Comparison of ENCODE assay signal across 9 mouse cellular contexts in the genomic region with DNA sequence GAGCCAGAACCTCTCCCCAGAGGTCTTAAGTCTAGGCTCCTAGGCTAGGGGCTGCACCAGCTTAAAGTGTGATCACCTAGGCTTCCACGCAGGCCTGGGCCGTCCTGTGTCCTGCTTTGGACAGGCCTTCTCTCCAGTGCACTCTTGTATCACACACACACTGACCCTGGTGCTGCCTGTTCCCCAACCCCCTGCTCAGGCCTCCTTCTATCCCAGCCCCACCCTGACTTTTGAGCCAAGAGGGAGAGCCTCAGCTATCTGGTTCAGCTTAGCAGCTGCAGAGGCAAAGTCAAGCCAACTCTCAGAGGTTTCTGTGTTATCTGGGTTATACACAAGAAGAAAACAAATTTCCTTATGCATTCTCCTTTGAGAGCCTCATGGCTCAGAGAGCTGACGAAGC. TPM values are rescaled to one million over a fixed set of nuclear protein-coding genes. Genes with fewer than 3 reads are reported as not detected.
DNase-seq lines count a peak whose midpoint lies in the region; ATAC-seq and TF ChIP-seq lines count a peak whose summit lies in the region.
"Had no signal": no experiment of that assay in that cellular context is flagged by ENCODE, and none has a peak within 500 bp of the region (broad histone marks: within the 10 kb centered on the region; RNA-seq: fewer than 3 reads in every experiment).

No protein-coding gene starts in this region.

- no peak for ATAC-seq in kidney, embryonic 14.5 days (ENCODE audit: low FRiP score, low TSS enrichment)
- peak; percentile 15; the same call in 1 of the 2 replicates for ATAC-seq in liver, embryonic 14.5 days (ENCODE audit: insufficient read depth)

- no peak overlapping the region for H3K9ac ChIP-seq in kidney, embryonic 14.5 days (ENCODE audit: low read depth, low read length)
- no peak overlapping the region for H3K9ac ChIP-seq in liver, embryonic 14.5 days (replicated peaks)
- H3K9ac ChIP-seq: midbrain, embryonic 12.5 days had no signal

- no peak for TF ChIP-seq CTCF in kidney, adult 2 months (conservative IDR thresholded peaks at IDR 0.05; ENCODE audit: insufficient read depth, insufficient read length, low read depth, low read length)
- no peak for TF ChIP-seq CTCF in liver, embryonic 14.5 days (IDR thresholded peaks at IDR 0.05; ENCODE audit: low read depth)
- no peak for TF ChIP-seq CTCF in layer of hippocampus, adult 2 months (conservative IDR thresholded peaks at IDR 0.05)

- peak; percentile 49 for DNase-seq in kidney, adult 2 months
- DNase-seq in embryonic facial prominence, embryonic 10.5 days (ENCODE audit: low spot score) = no peak
- DNase-seq in heart, embryonic 10.5 days (ENCODE audit: low spot score) = no peak
- DNase-seq in liver, embryonic 14.5 days (ENCODE audit: low read depth in 3 of 3, low spot score in 3 of 3) = no peak
- no peak for DNase-seq in left cerebral cortex, postnatal 25 days (ENCODE audit: low spot score in 2 of 2)
- DNase-seq in layer of hippocampus, adult 2 months (ENCODE audit: low spot score in 2 of 2) = no peak
- no peak for DNase-seq in cerebellum, adult 11 months

- H3K9me3 ChIP-seq in kidney, embryonic 14.5 days (ENCODE audit: control insufficient read depth, low read length) = no peaks in the 10 kb centered on the region
- H3K9me3 ChIP-seq in embryonic facial prominence, embryonic 10.5 days = no peaks in the 10 kb centered on the region
- H3K9me3 ChIP-seq in heart, embryonic 10.5 days = no peaks in the 10 kb centered on the region
- H3K9me3 ChIP-seq in liver, embryonic 14.5 days (ENCODE audit: control insufficient read depth, low read length) = no peaks in the 10 kb centered on the region
- H3K9me3 ChIP-seq: midbrain, embryonic 12.5 days had no signal

- H3K4me1 ChIP-seq in kidney, adult 2 months (ENCODE audit: control insufficient read depth, insufficient read depth, low read length) = peaks cover 10% of the 10 kb centered on the region; the same call in 1 of the 2 replicates
- H3K4me1 ChIP-seq in kidney, embryonic 14.5 days (ENCODE audit: control insufficient read depth, insufficient read depth, low read length) = peaks cover 25% of the 10 kb centered on the region; the same call in 1 of the 2 replicates
- peaks cover 74% of the 10 kb centered on the region for H3K4me1 ChIP-seq in embryonic facial prominence, embryonic 10.5 days
- H3K4me1 ChIP-seq in heart, embryonic 10.5 days = peaks cover 60% of the 10 kb centered on the region
- no peaks in the 10 kb centered on the region for H3K4me1 ChIP-seq in liver, embryonic 14.5 days (replicated peaks; ENCODE audit: control insufficient read depth in 2 of 2, insufficient read depth in 2 of 2, low read length in 1 of 2)

- no peak overlapping the region for H3K4me2 ChIP-seq in kidney, embryonic 14.5 days (replicated peaks; ENCODE audit: low read depth, low read length)
- H3K4me2 ChIP-seq in liver, embryonic 14.5 days (ENCODE audit: low read depth) = no peak overlapping the region
- H3K4me2 ChIP-seq: midbrain, embryonic 12.5 days had no signal

- no peak for TF ChIP-seq POLR2A in kidney, adult 2 months (IDR thresholded peaks at IDR 0.05; ENCODE audit: low read depth, low read length)

- H3K27ac ChIP-seq in kidney, adult 2 months (ENCODE audit: insufficient read depth, low read depth, low read length) = no peak overlapping the region
- no peak overlapping the region; the same call in 1 of the 2 replicates for H3K27ac ChIP-seq in kidney, embryonic 14.5 days (ENCODE audit: low read depth, low read length)
- 0 out of 2 replicates have a peak overlapping the region, but pooled peaks have one; percentile 37 for H3K27ac ChIP-seq in embryonic facial prominence, embryonic 10.5 days (replicated peaks)
- peak overlapping the region; percentile 36; the same call in 1 of the 2 replicates for H3K27ac ChIP-seq in heart, embryonic 10.5 days
- H3K27ac ChIP-seq in liver, embryonic 14.5 days = no peak overlapping the region
- H3K27ac ChIP-seq in layer of hippocampus, adult 2 months = no peak overlapping the region
- H3K27ac ChIP-seq: midbrain, embryonic 12.5 days had no signal

- H3K36me3 ChIP-seq in kidney, adult 2 months (ENCODE audit: control insufficient read depth, insufficient read depth, low read length) = no peaks in the 10 kb centered on the region
- peaks cover 19% of the 10 kb centered on the region for H3K36me3 ChIP-seq in kidney, embryonic 14.5 days (ENCODE audit: control insufficient read depth, insufficient read depth, low read length)
- H3K36me3 ChIP-seq in embryonic facial prominence, embryonic 10.5 days (replicated peaks) = no peaks in the 10 kb centered on the region
- peaks cover 13% of the 10 kb centered on the region for H3K36me3 ChIP-seq in heart, embryonic 10.5 days
- H3K36me3 ChIP-seq in liver, embryonic 14.5 days (replicated peaks; ENCODE audit: control insufficient read depth, insufficient read depth, low read depth) = no peaks in the 10 kb centered on the region
- H3K36me3 ChIP-seq: midbrain, embryonic 12.5 days had no signal

- intact Hi-C loops in left cerebral cortex, postnatal 25 days (cut with DNase I) = no loop called here

- no peaks in the 10 kb centered on the region for H3K27me3 ChIP-seq in kidney, adult 2 months (replicated peaks; ENCODE audit: control insufficient read depth, insufficient read depth, low read length)
- no peaks in the 10 kb centered on the region for H3K27me3 ChIP-seq in kidney, embryonic 14.5 days (ENCODE audit: control insufficient read depth, insufficient read depth, low read length)
- 0 out of 2 replicates have a peak, but pooled peaks cover 15% of the 10 kb centered on the region for H3K27me3 ChIP-seq in embryonic facial prominence, embryonic 10.5 days (replicated peaks; ENCODE audit: low read depth, poor library complexity, severe bottlenecking)
- peaks cover 27% of the 10 kb centered on the region; the same call in 1 of the 2 replicates for H3K27me3 ChIP-seq in heart, embryonic 10.5 days (ENCODE audit: insufficient read depth, poor library complexity, severe bottlenecking)
- no peaks in the 10 kb centered on the region for H3K27me3 ChIP-seq in liver, embryonic 14.5 days (ENCODE audit: control insufficient read depth, insufficient read depth, low read length)
- H3K27me3 ChIP-seq: midbrain, embryonic 12.5 days had no signal

- H3K4me3 ChIP-seq in kidney, adult 2 months (ENCODE audit: insufficient read depth, low read depth, low read length) = no peak overlapping the region
- H3K4me3 ChIP-seq in kidney, embryonic 14.5 days (ENCODE audit: low read length) = no peak overlapping the region
- no peak overlapping the region for H3K4me3 ChIP-seq in embryonic facial prominence, embryonic 10.5 days
- no peak overlapping the region for H3K4me3 ChIP-seq in heart, embryonic 10.5 days
- H3K4me3 ChIP-seq in liver, embryonic 14.5 days (ENCODE audit: insufficient read depth in 1 of 2, low read depth in 2 of 2, low read length in 2 of 2) = no peak overlapping the region
- H3K4me3 ChIP-seq in layer of hippocampus, adult 2 months = no peak overlapping the region
- H3K4me3 ChIP-seq: midbrain, embryonic 12.5 days had no signal

- 88% methylated on average over 3 of the region's 3 CpGs for WGBS in kidney, adult 2 months
- WGBS in kidney, embryonic 14.5 days = 90% methylated on average over 3 of the region's 3 CpGs
- 93% methylated on average over 3 of the region's 3 CpGs for WGBS in embryonic facial prominence, embryonic 10.5 days
- WGBS in heart, embryonic 10.5 days = 70% methylated on average over 3 of the region's 3 CpGs
- 50% methylated on average over 3 of the region's 3 CpGs for WGBS in liver, embryonic 14.5 days (ENCODE audit: insufficient replicate concordance)

- no peak for TF ChIP-seq EP300 in liver, embryonic 14.5 days (IDR thresholded peaks at IDR 0.05; ENCODE audit: low read depth)

RNA-seq across cellular contexts. Expression of a gene that starts 11.4 kb away (rescaled TPM):
- 22.1 and 24.7 TPM in 2 replicates for polyA plus RNA-seq in kidney, adult 2 months (2012; rRNA removed)
- polyA plus RNA-seq in kidney, embryonic 14.5 days (2014; fragmentation: Nextera tagmentation; extraction: Ambion mirVana) = 9.5 and 13.7 TPM in 2 replicates
- polyA plus RNA-seq in embryonic facial prominence, embryonic 10.5 days (2016; fragmentation: Nextera tagmentation; extraction: Ambion mirVana) = 3.6 and 3.7 TPM in 2 replicates
- polyA plus RNA-seq in heart, embryonic 10.5 days (2016; fragmentation: Nextera tagmentation; extraction: Ambion mirVana) = 4.8 and 7.3 TPM in 2 replicates
- 3.6 and 4.4 TPM in 2 replicates for polyA plus RNA-seq in liver, embryonic 14.5 days (2012; rRNA removed)
- 4.7 and 5.5 TPM in 2 replicates for polyA plus RNA-seq in liver, embryonic 14.5 days (2014; fragmentation: Nextera tagmentation; extraction: Ambion mirVana)
- 1 to 10 TPM; 7.0 to 7.2 TPM for total RNA-seq in left cerebral cortex, postnatal 25 days (2021)
- 1 to 10 TPM; 1.7 to 2.2 TPM for total RNA-seq in layer of hippocampus, adult 2 months (2021)

Comparison
In these comparisons a context has a peak if more than half of its experiments do, and no peak if none do; other contexts are left out.
1. H3K27ac ChIP-seq: peak in embryonic facial prominence, embryonic 10.5 days (single experiment) and heart, embryonic 10.5 days (single experiment); none in kidney, adult 2 months (single experiment), kidney, embryonic 14.5 days (single experiment), liver, embryonic 14.5 days (single experiment) and layer of hippocampus, adult 2 months (single experiment).